ENCODE assay signal across 16 mouse cellular contexts in genomic region chr7:35198981-35199754, GRCm38 (mm10). TPM values are rescaled to one million over a fixed set of nuclear protein-coding genes. Genes with fewer than 3 reads are reported as not detected.
"Had no signal": no experiment of that assay in that cellular context is flagged by ENCODE, and none has a peak within 500 bp of the region (broad histone marks: within the 10 kb centered on the region; RNA-seq: fewer than 3 reads in every experiment).

No protein-coding gene starts in this region.

- H3K9me3 ChIP-seq: limb, embryonic 10.5 days; liver, embryonic 15.5 days; midbrain, embryonic 10.5 days; midbrain, embryonic 15.5 days; neural tube, embryonic 12.5 days had no signal

- H3K4me3 ChIP-seq: left cerebral cortex, adult 2 months; limb, embryonic 10.5 days; liver, embryonic 15.5 days; midbrain, embryonic 10.5 days; midbrain, embryonic 15.5 days; neural tube, embryonic 12.5 days had no signal

- H3K4me1 ChIP-seq: limb, embryonic 10.5 days; liver, embryonic 15.5 days; midbrain, embryonic 15.5 days; neural tube, embryonic 12.5 days had no signal

- H3K27ac ChIP-seq: left cerebral cortex, adult 2 months; limb, embryonic 10.5 days; liver, embryonic 15.5 days; midbrain, embryonic 10.5 days; midbrain, embryonic 15.5 days; neural tube, embryonic 12.5 days; stomach, postnatal 0 days had no signal

- H3K9ac ChIP-seq: liver, embryonic 15.5 days; midbrain, embryonic 15.5 days; neural tube, embryonic 12.5 days had no signal

- ATAC-seq: midbrain, embryonic 15.5 days had no signal

- H3K4me2 ChIP-seq: liver, embryonic 11.5 days; liver, embryonic 15.5 days; midbrain, embryonic 15.5 days; neural tube, embryonic 12.5 days had no signal

- DNase-seq: kidney, adult 8-10 months; kidney, postnatal 25 days; right cerebral cortex, adult 18-20 months; right cerebral cortex, postnatal 25 days; thymus, postnatal 4 days had no signal

- H3K36me3 ChIP-seq: liver, embryonic 15.5 days had no signal

- H3K27me3 ChIP-seq: liver, embryonic 15.5 days; midbrain, embryonic 15.5 days; neural tube, embryonic 12.5 days had no signal

RNA-seq across cellular contexts. Expression of gene Slc7a10, which starts 13.0 kb away (rescaled TPM):
- total RNA-seq: megakaryocyte, adult 5-6 weeks; monocyte, adult 5-6 weeks; neutrophil, adult 5-6 weeks had no signal

RNA-seq across cellular contexts. Expression of gene Lrp3, which starts 16.1 kb away (rescaled TPM):
- total RNA-seq: megakaryocyte, adult 5-6 weeks; monocyte, adult 5-6 weeks; neutrophil, adult 5-6 weeks had no signal
